Mouse (Mus musculus): ENCODE data around the gene Tmod3. TPM values are rescaled to one million over a fixed set of nuclear protein-coding genes. Genes with fewer than 3 reads are reported as not detected.

The Tmod3 gene
- polyA plus RNA-seq, 1 experiment from 2014 or later, result 111 TPM

DNA sequence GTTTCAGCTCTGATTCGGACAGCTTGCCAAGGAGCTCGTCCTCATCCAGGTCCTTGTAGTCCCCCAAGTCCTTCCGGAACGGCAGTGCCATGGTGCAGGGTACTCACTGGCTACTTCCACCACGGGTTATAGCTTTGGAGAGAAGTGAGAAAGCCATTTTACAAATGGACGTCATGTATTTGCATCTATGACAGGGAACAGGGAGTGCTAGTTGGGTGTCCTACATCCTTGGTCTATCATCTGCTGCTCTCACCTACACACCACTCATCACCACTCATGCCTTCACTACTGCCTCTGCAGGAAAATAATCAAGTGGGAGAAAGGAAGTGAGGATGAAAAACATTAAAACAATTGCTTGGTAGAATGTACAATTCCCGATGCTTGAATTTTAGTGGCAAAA, 27.0 kb downstream of the Tmod3 start:
- no peak overlapping the region for H3K4me2 ChIP-seq (replicated peaks; ENCODE audit: low read depth)
- no peak for TF ChIP-seq EP300 (optimal IDR thresholded peaks at IDR 0.05)
- TF ChIP-seq CTCF (IDR thresholded peaks at IDR 0.05; ENCODE audit: low read depth), result no peak
- H3K36me3 ChIP-seq (ENCODE audit: control insufficient read depth, insufficient read depth, low read length), result peaks cover 3% of the 10 kb centered on the region; the same call in 1 of the 2 replicates
- WGBS, result 84% methylated on average over 7 of the region's 7 CpGs
- DNase-seq (ENCODE audit: low spot score) (no peak), ATAC-seq (ENCODE audit: low FRiP score, low TSS enrichment) (no peak)
- H3K4me1 ChIP-seq (replicated peaks; ENCODE audit: control insufficient read depth, insufficient read depth), result no peaks in the 10 kb centered on the region; the same call in 1 of the 2 replicates
- no peak overlapping the region for H3K9ac ChIP-seq (ENCODE audit: low read length)
- H3K27me3 ChIP-seq (ENCODE audit: control insufficient read depth, insufficient read depth, low read length), result no peaks in the 10 kb centered on the region
- H3K9me3 ChIP-seq (ENCODE audit: control insufficient read depth, low read length), result no peaks in the 10 kb centered on the region
- no peak overlapping the region for H3K27ac ChIP-seq (replicated peaks)
- no peak overlapping the region for H3K4me3 ChIP-seq (ENCODE audit: low read depth, low read length)

DNA sequence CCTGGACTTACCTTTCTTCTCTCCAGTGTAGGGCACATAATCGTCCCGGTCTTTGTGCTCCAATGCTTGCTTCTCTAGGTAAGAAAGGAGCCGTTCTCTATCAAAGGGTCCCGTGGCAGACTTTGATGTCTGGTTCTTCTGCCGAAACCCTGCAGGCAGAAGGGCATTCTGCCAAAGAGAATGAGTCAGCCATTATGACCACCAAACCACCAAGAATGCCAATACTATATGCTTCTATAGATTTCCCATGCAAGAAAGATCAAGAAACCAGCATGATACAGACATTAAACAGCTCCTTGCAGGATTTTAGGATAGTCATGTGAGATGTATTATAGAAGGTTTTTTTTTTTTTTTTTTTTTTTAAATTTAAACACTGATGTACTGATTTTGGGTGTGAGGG, 30.1 kb downstream of the Tmod3 start:
- Histone ChIP-seq H3K4me2 (replicated peaks; ENCODE audit: low read depth) (no peak overlapping the region), H3K9ac (ENCODE audit: low read length) (no peak overlapping the region), H3K9me3 (ENCODE audit: control insufficient read depth, low read length) (no peaks in the 10 kb centered on the region), H3K4me3 (ENCODE audit: low read depth, low read length) (no peak overlapping the region), H3K4me1 (replicated peaks; ENCODE audit: control insufficient read depth, insufficient read depth) (no peaks in the 10 kb centered on the region), H3K36me3 (ENCODE audit: control insufficient read depth, insufficient read depth, low read length) (peaks cover 3% of the 10 kb centered on the region; the same call in 1 of the 2 replicates), H3K27me3 (ENCODE audit: control insufficient read depth, insufficient read depth, low read length) (no peaks in the 10 kb centered on the region), H3K27ac (replicated peaks) (no peak overlapping the region)
- DNase-seq (ENCODE audit: low spot score) (no peak), ATAC-seq (ENCODE audit: low FRiP score, low TSS enrichment) (no peak)
- WGBS, result 65% methylated on average over 5 of the region's 5 CpGs
- TF ChIP-seq CTCF (IDR thresholded peaks at IDR 0.05; ENCODE audit: low read depth) (no peak), EP300 (optimal IDR thresholded peaks at IDR 0.05) (no peak)

DNA sequence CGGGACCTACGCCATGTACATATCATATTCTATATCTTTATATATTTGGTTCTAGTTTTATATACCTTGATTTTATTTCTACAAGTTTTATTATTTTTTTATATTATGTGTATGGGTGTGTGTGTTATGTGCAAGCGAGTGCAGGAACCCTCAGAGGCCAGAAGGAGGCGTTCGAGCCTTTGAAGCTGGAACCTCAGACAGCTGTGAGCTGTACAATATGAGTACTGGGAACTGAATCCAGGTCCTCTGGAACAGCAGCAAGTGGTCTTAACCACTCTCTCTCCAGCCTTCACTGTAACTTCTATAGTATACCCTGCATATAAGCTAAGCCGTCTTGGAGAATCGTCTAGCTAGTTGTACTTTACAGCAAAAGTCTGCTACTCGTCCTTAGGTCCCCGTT, 31.4 kb downstream of the Tmod3 start:
- Histone ChIP-seq H3K9ac (ENCODE audit: low read length) (no peak overlapping the region), H3K27ac (replicated peaks) (no peak overlapping the region), H3K4me3 (ENCODE audit: low read depth, low read length) (no peak overlapping the region), H3K9me3 (ENCODE audit: control insufficient read depth, low read length) (no peaks in the 10 kb centered on the region), H3K4me1 (replicated peaks; ENCODE audit: control insufficient read depth, insufficient read depth) (no peaks in the 10 kb centered on the region), H3K4me2 (replicated peaks; ENCODE audit: low read depth) (no peak overlapping the region), H3K36me3 (ENCODE audit: control insufficient read depth, insufficient read depth, low read length) (peaks cover 3% of the 10 kb centered on the region; the same call in 1 of the 2 replicates), H3K27me3 (ENCODE audit: control insufficient read depth, insufficient read depth, low read length) (no peaks in the 10 kb centered on the region)
- WGBS, result 93% methylated on average over 9 of the region's 9 CpGs
- DNase-seq (ENCODE audit: low spot score) (no peak), ATAC-seq (ENCODE audit: low FRiP score, low TSS enrichment) (no peak)
- TF ChIP-seq CTCF (IDR thresholded peaks at IDR 0.05; ENCODE audit: low read depth), result peak; percentile 27; the same call in 1 of the 2 replicates
- TF ChIP-seq EP300 (optimal IDR thresholded peaks at IDR 0.05), result no peak

DNA sequence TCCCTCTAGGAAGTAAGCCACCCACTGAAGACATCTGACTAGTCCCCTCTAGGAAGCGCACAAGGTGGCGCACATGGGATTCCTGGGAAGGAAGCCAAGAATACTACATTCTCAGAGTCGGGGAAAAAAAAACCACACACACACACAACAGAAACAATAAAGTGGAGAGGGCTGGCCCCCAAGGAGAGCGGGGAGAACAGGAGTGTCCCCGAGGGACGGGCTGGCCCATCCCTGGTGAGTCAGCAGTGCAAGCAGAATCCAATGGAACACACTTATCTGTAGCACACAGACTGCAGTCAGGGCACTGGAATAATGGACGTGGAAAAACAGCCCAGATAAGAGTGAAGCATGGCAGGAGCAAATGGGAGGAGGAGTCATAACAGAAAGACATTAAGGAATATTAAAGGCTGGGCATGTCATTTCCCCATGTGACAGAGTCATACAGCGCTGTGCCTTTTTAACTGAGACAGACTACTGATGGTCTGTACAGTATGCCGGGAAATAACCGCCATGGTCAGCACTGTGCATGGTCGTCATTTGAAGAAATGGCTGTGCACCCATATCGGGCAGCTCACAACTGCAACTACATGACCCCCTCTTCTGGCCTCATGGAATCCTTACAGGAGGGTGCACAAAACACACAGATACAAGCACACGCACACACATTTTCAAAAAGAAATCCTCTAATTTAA, 31.9 kb downstream of the Tmod3 start:
- Histone ChIP-seq H3K36me3 (ENCODE audit: control insufficient read depth, insufficient read depth, low read length) (peaks cover 3% of the 10 kb centered on the region; the same call in 1 of the 2 replicates), H3K9me3 (ENCODE audit: control insufficient read depth, low read length) (no peaks in the 10 kb centered on the region), H3K27ac (replicated peaks) (no peak overlapping the region; the same call in 1 of the 2 replicates), H3K4me1 (replicated peaks; ENCODE audit: control insufficient read depth, insufficient read depth) (no peaks in the 10 kb centered on the region), H3K27me3 (ENCODE audit: control insufficient read depth, insufficient read depth, low read length) (no peaks in the 10 kb centered on the region), H3K4me3 (ENCODE audit: low read depth, low read length) (no peak overlapping the region), H3K4me2 (replicated peaks; ENCODE audit: low read depth) (no peak overlapping the region), H3K9ac (ENCODE audit: low read length) (no peak overlapping the region)
- 55% methylated on average over 13 of the region's 13 CpGs for WGBS
- ATAC-seq (ENCODE audit: low FRiP score, low TSS enrichment), result peak; percentile 97
- TF ChIP-seq EP300 (optimal IDR thresholded peaks at IDR 0.05), result no peak
- peak; percentile 34; the same call in 1 of the 2 replicates for TF ChIP-seq CTCF (IDR thresholded peaks at IDR 0.05; ENCODE audit: low read depth)
- DNase-seq (ENCODE audit: low spot score), result peak; percentile 81

DNA sequence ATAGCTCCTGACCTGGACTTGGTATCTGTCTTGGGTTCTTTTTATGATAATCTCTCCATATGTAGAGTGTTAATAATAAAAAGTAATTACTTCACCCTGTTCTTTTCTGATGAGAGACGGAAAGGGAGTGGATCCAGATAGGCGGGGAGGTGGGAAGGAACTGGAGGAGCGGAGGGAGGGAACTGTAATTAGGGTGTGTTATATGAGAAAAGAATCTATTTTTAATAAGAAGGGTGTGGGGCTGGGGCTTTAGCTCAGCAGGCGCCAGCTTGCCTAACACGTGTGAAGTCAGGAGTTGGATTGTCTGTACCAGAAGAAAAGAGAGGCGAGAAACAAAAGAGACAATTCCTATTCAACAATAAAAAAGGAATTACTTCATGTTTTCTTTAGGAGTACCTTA, 35.8 kb downstream of the Tmod3 start:
- DNase-seq (ENCODE audit: low spot score) (no peak), ATAC-seq (ENCODE audit: low FRiP score, low TSS enrichment) (peak; percentile 58; the same call in 1 of the 2 replicates)
- 47% methylated on average over 6 of the region's 6 CpGs for WGBS
- H3K27ac ChIP-seq (replicated peaks), result no peak overlapping the region
- no peaks in the 10 kb centered on the region for H3K4me1 ChIP-seq (replicated peaks; ENCODE audit: control insufficient read depth, insufficient read depth)
- H3K36me3 ChIP-seq (ENCODE audit: control insufficient read depth, insufficient read depth, low read length), result no peaks in the 10 kb centered on the region
- TF ChIP-seq EP300 (optimal IDR thresholded peaks at IDR 0.05) (no peak), CTCF (IDR thresholded peaks at IDR 0.05; ENCODE audit: low read depth) (no peak)
- H3K4me2 ChIP-seq (replicated peaks; ENCODE audit: low read depth), result no peak overlapping the region
- no peaks in the 10 kb centered on the region for H3K9me3 ChIP-seq (ENCODE audit: control insufficient read depth, low read length)
- H3K27me3 ChIP-seq (ENCODE audit: control insufficient read depth, insufficient read depth, low read length), result no peaks in the 10 kb centered on the region
- H3K4me3 ChIP-seq (ENCODE audit: low read depth, low read length), result no peak overlapping the region
- no peak overlapping the region for H3K9ac ChIP-seq (ENCODE audit: low read length)

DNA sequence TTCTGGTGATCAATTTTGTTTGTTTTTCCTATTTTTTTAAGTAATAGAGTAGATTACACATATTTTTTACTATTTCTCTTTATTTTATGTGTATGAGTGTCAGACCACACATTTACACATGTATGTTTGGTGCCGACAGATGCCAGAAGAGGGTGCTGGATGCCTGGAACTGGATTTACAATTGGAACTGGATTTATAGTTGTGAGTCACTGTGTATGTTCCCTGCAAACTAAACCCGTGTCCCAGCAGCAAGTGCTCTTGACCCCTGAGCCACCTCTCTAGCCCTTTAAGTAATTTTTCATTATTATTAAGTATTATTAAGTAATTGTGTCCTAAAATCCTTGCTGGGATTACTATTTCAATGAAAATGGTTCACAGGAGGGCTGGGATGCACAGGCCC, 37.2 kb downstream of the Tmod3 start:
- Histone ChIP-seq H3K9ac (ENCODE audit: low read length) (no peak overlapping the region), H3K36me3 (ENCODE audit: control insufficient read depth, insufficient read depth, low read length) (no peaks in the 10 kb centered on the region), H3K27me3 (ENCODE audit: control insufficient read depth, insufficient read depth, low read length) (no peaks in the 10 kb centered on the region), H3K27ac (replicated peaks) (0 out of 2 replicates have a peak overlapping the region, but pooled peaks have one; percentile 58), H3K4me3 (ENCODE audit: low read depth, low read length) (no peak overlapping the region), H3K4me2 (replicated peaks; ENCODE audit: low read depth) (no peak overlapping the region), H3K9me3 (ENCODE audit: control insufficient read depth, low read length) (no peaks in the 10 kb centered on the region), H3K4me1 (replicated peaks; ENCODE audit: control insufficient read depth, insufficient read depth) (no peaks in the 10 kb centered on the region)
- ATAC-seq (ENCODE audit: low FRiP score, low TSS enrichment) (peak; percentile 72), DNase-seq (ENCODE audit: low spot score) (no peak)
- TF ChIP-seq EP300 (optimal IDR thresholded peaks at IDR 0.05) (no peak), CTCF (IDR thresholded peaks at IDR 0.05; ENCODE audit: low read depth) (0 out of 2 replicates have a peak, but pooled peaks have one; percentile 35)
- WGBS, result 55% methylated on average over 2 of the region's 2 CpGs

Measured in stomach, postnatal 0 days (tissue).